Mouse (Mus musculus) lung, postnatal 36 days (tissue): ENCODE measurements around the gene Gkap1.
A peak's percentile ranks its signal among the peaks of the same experiment; 100 is the strongest.

Experiments
- DNase-seq: peaks from one replicate; pipeline ENCODE4 v3.0.0; 2022; ENCODE audit warnings: mixed read lengths

Gkap1 gene

GRCm38 (mm10) chr13:58263546-58263945 is 12.0 kb downstream of the Gkap1 start:
- DNase-seq = no peak

GRCm38 (mm10) chr13:58261674-58262073 is 13.8 kb downstream of the Gkap1 start:
- no peak for DNase-seq

GRCm38 (mm10) chr13:58253268-58253667 is 22.2 kb downstream of the Gkap1 start:
- DNase-seq = no peak

- DNase-seq = no peak
Observed at GRCm38 (mm10) chr13:58248957-58249356, 26.5 kb downstream of the Gkap1 start.

- DNase-seq = no peak
Observed at GRCm38 (mm10) chr13:58236536-58236935, 39.0 kb downstream of the Gkap1 start.

GRCm38 (mm10) chr13:58232611-58233010 is 42.9 kb downstream of the Gkap1 start:
- DNase-seq = peak; percentile 79

GRCm38 (mm10) chr13:58232070-58232469 is 43.4 kb downstream of the Gkap1 start:
- no peak for DNase-seq

GRCm38 (mm10) chr13:58228624-58229023 is 46.9 kb downstream of the Gkap1 start:
- DNase-seq = no peak

GRCm38 (mm10) chr13:58225694-58226093 is 49.8 kb downstream of the Gkap1 start:
- DNase-seq = no peak

- peak; percentile 66 for DNase-seq
Observed at GRCm38 (mm10) chr13:58220206-58220605, 55.3 kb downstream of the Gkap1 start.

GRCm38 (mm10) chr13:58217536-58217935 is 58.0 kb downstream of the Gkap1 start:
- no peak for DNase-seq

GRCm38 (mm10) chr13:58216395-58216794 is 59.1 kb downstream of the Gkap1 start:
- DNase-seq = peak; percentile 31

- DNase-seq = peak; percentile 89
Observed at GRCm38 (mm10) chr13:58215592-58216341, 59.7 kb downstream of the Gkap1 start, which contains the start of gene Ubqln1. TSS of gene Ubqln1 (minus strand) at chr13:58215653.

- DNase-seq = no peak
Observed at GRCm38 (mm10) chr13:58215253-58215591, 60.3 kb downstream of the Gkap1 start.

GRCm38 (mm10) chr13:58214346-58215252 is 60.9 kb downstream of the Gkap1 start:
- DNase-seq = peak; percentile 39

GRCm38 (mm10) chr13:58213801-58214200 is 61.7 kb downstream of the Gkap1 start:
- DNase-seq = no peak

- no peak for DNase-seq
Observed at GRCm38 (mm10) chr13:58212530-58212929, 63.0 kb downstream of the Gkap1 start.

GRCm38 (mm10) chr13:58210441-58210840 is 65.1 kb downstream of the Gkap1 start:
- no peak for DNase-seq

- no peak for DNase-seq
Observed at GRCm38 (mm10) chr13:58206084-58206483, 69.4 kb downstream of the Gkap1 start.

- no peak for DNase-seq
Observed at GRCm38 (mm10) chr13:58204986-58205385, 70.5 kb downstream of the Gkap1 start.

- no peak for DNase-seq
Observed at GRCm38 (mm10) chr13:58204202-58204601, 71.3 kb downstream of the Gkap1 start.

- DNase-seq = no peak
Observed at GRCm38 (mm10) chr13:58202903-58203302, 72.6 kb downstream of the Gkap1 start.

- DNase-seq = no peak
Observed at GRCm38 (mm10) chr13:58201908-58202307, 73.6 kb downstream of the Gkap1 start.

GRCm38 (mm10) chr13:58201343-58201742 is 74.2 kb downstream of the Gkap1 start:
- no peak for DNase-seq
